Mouse (Mus musculus) fibroblast of lung, adult 2 months (primary cell): ENCODE measurements around the gene Gdap2.

Source experiments
- DNase-seq: peaks from one replicate; pipeline ENCODE4 v3.0.0-alpha.2; 2011; ENCODE audit warnings: low read depth

The Gdap2 gene

DNA sequence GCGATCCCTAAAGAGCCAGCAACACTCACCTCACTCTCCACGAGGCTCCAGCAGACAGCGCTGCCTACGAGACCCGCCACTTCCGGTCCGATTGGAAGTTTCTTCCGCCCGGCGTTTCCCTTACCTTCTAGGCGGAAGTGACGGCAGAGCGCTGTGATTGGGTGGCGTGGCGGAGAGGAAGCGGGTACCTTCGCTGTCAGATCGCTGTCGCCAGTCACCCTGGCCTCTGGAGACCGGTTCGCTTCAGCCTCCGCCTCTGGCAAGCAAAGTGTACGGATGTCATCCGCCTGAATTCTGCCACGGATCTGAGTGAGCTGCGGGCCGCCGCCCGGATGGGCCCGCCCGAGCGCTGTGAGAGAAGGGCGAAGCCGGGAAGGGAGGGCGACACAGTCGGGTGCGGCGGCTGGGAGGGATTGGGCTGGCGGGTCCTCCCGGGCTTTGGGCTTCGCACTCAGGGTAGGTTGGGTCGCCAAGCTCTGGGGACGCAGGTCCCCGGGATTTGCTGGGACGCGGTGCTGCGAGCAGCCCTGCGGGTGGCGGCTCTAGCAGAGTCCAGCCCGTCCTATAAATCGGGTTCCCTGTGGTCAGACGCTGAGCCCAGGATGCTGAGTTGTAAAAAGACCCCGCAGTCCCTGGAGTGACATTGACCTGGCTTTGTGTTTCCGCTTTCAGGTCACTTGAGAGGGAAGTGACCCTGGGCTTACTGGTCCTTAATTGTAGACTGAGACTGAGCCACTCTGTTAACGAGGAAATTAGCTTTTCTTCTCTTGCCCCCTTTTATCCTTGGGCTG, at the start of gene Gdap2, which contains the start of gene Wdr3:
Gdap2 (plus strand) TSS at position 67 of the 791 bp plus-strand sequence.
Wdr3 (minus strand) TSS at position 93 of the 791 bp plus-strand sequence.
- peak; percentile 77 for DNase-seq

DNA sequence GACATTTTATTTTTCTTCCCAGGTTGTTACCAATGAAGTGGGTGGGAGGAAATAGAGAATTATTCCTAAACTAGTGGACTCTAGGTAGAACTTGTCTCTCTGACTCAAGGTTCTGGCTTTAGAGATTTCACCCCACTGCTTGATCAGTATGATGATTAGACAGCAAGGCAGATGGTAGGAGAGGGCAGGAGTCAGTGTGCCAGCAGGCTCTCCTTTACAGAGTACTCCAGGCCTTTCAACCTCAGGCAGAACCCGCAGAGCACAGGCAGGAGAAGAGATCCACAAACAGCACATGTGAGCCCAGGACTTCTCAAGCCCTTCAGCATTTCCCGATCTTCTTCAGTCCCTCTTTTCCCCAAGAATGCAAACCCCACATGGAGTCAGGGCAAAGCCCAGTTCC, 43.5 kb upstream of the Gdap2 start:
- DNase-seq, result no peak

DNA sequence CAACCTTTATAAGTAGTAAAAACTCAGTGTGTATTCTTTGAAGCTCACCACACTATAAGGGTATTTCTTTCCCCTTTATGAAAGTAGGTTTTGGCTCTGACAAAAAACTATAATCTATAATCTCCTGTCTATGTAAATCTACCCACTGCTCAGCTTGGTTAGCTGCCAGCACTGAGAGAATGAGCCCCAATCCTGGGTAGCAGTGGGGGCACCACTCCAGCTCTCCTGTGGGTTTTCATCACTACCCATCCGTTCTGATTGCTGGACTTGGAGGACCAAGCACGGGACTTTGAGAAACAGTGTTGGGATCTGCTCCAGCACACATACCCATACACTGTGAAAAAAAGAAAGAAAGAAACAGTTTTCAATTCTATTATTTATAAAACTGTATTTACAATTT, 40.2 kb upstream of the Gdap2 start:
- no peak for DNase-seq

DNA sequence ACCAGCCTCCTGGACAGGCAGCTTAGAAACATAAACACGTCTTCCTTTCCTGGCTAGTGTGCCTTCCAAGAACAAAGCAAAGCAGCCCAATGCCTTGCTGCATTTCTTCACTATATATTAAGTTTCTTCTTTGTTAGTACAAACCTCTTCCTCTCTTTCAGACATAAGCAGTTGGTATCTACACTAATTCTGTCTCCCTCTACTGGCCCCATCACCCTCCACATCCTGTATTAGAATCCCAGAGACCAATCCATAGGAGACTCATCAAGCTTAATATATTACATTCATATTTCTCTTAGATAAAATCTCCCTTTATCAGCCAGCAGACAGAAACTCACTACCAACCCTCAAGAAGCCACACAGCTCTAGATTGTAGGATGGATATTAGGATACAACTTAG, 39.7 kb upstream of the Gdap2 start:
- no peak for DNase-seq

DNA sequence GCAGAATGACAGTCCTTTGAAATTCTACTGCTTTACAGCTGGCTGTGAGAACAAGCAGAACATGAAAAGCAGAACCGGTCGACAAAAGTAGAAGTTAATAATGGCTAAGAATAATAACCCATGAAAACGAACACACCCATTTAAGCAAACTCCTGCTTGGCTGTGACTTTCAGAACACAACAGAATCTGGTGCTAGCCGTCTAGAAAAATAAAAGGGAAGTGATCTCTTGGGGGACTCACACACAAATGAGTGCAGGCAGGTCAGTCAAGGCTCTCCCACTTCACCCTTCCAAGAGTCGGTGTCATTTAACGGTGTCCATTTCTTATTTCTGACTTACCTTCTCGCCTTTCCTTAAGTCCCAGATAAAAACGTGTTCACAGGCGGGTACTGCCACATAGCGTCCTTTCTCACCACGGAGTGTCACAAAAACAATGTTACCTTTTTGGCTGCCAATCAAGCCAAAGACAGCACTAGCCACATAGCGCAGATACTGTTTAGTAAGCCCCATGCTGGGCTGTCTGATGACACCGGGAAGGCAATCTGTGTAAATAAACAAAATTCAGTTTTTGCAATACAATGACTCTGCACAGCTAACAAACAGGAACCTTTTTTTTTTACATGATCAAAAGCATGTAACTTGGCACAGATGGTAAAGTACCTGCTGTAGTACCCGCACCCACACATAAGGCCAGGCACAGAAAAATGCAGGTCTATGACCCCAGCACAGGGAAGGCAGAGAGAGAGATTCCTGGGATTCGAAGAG, 1.3 kb upstream of the Gdap2 start:
- DNase-seq, result no peak

DNA sequence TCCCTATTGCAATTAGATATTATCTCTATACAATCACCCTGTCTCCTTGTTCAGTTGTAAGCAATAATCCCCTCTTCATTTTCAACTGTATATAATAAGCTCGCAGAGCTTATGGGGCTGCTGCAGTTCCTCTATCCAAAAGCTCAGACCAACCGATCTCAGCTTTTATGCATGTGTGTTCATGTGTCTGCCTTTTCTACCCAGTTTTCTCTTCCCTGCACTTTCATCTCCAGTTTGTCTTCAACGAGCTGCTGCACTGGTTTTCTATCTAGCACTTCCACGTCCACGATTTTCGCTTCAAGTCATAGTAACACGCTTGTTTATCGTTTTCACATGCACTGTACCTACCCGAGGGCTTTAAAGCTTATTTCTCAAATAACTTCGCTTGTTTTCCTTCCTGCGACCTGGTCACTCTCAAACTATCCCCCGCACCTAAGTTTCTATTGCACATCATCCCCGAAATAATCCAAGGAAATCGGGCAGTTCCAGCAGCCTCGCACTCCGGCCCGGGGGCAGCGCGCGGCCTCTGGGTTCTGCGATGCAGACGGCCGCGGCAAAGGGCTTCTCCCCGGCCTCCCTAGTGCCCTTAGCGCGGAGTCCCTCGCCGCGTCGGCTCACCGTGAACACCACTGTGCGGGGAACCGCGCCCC, 391 bp upstream of the Gdap2 start:
- DNase-seq, result no peak

DNA sequence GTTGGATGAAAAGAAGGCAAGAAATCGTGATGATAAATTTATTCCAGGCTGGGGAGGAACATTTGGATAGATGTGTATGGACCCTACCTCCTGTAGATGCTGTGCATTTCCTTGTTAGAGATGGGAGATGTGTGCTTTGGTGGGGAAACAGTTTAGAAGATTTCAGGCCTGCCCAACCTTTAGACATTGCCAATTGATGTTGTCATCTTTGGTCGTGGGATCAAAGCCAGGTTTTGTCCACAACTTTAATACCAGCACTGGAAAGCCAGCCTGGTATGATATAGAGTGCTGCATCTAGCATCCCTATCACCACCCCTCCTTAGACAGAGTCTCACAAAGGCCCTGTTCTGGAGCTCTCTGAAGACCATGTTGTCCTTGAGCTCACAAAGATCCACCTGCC, 1.4 kb downstream of the Gdap2 start:
- DNase-seq, result no peak

DNA sequence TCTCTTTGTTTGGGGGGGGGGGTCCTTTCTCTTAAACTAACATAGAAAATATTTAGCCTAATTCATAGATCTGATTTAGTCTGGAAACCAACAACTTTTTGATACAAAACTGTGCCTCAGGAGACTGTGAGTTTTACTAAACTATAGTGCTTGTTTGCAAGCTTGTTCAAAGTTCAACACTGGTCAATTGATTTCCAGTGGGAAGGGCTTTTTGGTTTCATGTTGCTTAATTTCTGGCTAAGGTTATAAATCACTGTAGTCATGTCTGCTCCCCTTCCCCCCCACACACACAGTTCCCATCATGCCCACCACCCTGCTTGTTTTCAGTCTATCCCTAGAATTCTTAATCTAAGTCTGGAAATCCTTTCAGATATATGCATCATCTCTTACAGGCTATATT, 2.8 kb downstream of the Gdap2 start:
- DNase-seq, result no peak

DNA sequence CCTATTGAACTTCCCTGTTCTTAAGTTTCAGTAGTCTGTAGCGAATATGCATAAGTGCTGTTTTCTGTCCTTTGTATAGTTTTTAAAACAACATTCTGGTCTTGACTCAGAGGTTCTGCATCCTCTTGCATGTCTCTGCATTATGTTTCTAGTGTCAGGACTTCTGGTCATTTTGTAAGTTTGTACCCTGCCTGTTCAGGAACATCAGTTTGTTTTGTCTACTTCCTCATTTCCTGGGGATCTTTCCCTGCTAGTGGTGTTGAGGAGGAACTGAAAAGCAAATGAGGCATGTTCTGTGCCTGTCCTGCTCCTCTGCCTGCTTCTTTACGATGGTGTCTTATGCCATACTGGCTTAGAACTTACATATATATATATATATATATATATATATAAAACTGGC, 13.8 kb downstream of the Gdap2 start:
- DNase-seq, result no peak

DNA sequence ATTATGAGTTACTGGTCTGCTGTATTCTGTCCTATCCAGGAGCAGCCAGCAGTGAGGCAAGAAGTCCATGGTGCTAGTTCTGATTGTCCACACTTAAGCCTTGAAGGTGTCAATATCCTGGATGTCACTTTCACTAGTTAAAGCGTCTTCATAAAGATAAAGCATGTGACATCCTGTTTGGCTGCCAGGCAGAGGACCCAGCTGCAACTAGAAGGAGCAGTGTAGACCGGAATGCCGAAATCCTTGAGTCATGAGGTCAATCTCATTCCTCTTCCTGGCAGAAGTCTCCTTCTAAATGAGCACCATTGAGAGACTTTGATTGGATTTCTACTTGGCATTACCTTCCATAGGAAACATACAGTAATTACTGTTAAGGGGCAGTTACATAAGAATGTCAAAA, 18.3 kb downstream of the Gdap2 start:
- DNase-seq, result no peak

DNA sequence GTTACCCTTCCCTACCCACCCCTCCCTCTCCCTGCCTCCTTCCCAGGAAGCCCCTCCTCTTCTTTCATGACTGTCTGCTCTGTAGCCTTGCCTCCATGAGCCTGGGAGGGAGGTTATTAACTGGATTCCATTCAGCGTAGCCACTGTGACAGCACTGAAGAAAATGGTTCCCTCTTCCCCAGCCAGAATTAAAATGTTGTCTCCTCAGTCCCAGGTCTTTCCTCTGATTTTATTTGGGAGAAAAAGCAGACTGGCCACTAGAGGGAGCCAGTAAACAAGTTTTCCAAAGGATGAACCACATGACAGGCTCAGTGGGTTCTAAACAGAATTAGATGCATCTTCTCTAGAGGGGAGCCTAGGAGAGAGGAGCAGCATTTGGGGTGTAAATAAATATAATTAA, 27.3 kb downstream of the Gdap2 start:
- DNase-seq, result peak; percentile 32

DNA sequence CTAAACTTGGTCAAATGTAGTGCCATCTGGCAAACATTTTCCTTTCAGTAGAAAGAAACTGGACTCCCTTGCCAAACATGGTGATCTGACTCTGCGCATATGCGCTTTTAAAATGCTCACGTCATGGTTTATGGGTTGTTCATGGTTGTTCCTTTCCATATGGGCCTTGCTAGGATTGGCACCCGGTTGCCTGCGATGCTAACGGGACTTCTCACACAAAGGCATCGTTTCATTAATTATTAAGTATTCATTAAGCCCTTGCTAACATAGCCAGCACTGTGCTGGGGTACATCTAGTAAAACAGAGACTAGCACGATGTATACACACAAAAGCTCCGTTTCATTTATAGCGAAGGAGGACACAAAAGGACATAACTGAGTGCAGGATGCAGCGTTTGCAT, 27.7 kb downstream of the Gdap2 start:
- no peak for DNase-seq

DNA sequence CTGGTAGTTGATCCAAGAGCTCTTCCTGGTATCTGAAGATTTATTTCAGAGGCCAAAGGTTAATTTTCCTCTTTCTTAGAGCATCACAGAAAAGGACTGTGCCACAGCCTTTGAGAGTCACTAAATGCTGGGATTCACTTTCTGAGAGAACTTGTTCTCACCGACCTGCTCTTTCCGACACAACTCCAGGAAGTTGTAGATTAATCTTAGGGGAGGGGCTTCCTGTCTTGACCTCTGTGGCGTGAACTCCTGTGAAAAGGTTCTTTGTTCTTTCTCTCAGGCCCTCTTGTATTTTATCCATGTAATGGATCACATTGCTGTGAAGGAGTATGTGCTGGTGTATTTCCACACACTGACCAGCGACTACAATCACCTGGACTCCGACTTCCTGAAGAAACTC, 32.0 kb downstream of the Gdap2 start:
- DNase-seq, result peak; percentile 8

DNA sequence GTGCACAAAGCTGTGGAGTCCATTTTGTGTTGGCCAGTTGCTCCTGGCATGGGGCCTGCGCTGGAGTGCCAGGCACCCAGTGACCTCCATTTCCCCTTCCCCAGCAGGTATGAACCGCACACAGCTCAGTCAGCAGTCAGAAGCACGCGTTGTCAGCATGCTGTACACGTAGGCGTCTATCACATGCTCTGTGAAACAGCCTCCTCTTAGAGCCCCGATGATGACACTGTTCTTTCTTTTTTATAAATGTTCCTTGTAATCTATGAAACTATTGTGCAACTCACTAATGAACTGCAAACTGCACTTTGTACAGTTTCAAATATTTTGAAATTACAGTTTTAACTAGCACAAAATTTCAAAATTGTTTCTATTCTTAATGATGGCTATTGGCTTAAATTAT, 39.4 kb downstream of the Gdap2 start:
- DNase-seq, result no peak

DNA sequence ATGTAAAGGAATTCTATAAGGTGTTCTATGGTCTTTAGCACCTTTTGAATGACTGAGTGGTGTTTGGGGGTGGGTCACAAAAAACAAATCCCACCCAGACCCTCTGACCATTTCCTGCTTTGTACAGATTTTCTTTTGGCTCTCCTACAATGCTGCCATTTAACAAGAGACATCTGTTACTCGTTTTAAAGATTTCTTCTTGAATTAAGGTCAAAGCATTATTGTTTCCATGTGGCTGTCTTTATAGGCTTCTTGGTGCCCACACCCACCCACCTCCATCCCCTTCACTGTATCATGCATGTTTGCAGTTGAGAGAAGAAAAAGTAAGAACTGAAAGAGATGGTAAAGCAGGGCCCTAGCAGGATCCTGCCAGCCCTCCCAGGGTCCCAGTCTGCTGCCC, 44.8 kb downstream of the Gdap2 start:
- no peak for DNase-seq

DNA sequence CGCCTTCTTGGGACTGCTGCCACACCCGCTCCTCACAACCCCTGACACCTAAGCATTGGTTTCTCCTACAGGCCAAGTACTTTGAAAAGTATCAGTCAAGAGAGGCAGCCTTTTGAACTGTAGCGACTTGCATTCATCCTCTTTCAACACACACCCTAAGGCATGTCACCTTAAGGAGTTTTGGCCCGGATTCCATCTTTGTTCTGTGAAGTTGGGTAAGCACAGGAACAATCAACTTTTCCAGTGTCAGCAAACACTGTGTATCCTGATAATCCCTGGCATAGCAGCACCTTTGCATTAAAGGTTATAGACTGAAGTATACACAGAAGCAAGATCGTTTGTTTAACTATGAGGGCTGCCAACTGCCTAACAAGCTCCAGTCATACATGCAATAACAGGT, 53.3 kb downstream of the Gdap2 start:
- no peak for DNase-seq

DNA sequence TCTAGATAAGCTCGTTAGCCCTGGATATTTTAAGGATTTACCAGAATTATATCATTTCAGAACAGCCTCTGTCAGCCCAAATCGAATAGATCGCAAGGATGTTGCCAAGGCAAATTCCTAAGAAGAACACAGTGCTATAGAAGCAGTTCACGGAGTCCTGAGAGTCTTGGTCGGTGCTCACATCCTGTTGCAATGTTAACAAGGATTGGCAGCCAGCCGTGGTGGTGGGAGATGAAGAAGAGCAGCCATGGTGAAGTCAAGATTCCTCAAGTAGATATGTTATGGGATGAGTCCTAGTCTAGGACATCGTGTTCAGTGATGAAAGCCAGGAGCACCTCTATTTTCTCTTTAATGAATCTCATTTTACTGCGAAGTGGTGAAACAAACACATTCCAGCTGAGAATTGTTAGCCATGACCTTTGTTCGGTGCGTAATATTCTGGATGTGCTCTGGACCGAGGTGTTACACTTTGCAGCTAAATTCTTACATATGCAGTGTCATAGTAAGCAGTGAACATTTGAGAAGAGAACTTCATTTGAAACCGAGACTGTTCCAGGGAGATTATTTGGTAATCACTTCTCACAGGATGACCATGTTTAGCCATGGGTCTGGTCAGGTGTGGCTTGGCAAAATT, 63.3 kb downstream of the Gdap2 start:
- DNase-seq, result no peak

DNA sequence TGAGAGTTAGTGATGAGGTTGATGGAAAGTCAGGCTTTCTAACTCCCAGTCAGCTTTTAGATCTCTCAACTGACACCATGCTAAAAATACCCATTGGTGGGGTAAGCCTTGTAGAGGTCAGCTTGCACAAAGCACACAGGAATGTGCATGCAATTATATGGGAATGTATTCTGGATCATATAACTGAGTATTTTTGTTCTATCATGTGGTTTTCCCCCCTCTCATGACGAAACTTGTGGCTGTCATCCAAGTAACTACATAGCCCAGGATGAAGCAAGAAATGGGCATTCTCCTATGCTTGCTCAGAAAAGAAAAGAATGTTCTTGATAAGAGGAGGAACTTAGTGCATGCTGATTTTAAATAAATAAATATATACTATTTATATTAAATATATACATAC, 65.3 kb downstream of the Gdap2 start:
- peak; percentile 79 for DNase-seq

DNA sequence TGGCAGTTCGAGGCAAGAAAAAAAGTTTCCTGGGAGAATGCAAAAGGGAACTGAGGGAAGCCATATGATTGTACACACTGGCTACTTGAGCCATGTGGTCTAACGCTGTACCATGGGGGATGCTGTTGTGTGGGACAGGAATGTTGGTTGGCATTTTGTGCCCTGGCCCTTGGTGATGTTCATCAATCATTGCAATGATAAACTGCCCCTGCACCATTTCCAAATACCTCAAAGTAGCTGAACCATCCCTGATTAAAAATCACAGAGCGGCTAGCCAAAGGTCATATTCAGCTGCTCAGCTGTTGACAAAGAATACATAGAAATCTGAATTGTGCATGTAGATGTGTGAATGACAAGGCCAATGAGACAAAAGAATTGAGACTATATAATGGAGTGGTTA, 66.8 kb downstream of the Gdap2 start:
- no peak for DNase-seq

DNA sequence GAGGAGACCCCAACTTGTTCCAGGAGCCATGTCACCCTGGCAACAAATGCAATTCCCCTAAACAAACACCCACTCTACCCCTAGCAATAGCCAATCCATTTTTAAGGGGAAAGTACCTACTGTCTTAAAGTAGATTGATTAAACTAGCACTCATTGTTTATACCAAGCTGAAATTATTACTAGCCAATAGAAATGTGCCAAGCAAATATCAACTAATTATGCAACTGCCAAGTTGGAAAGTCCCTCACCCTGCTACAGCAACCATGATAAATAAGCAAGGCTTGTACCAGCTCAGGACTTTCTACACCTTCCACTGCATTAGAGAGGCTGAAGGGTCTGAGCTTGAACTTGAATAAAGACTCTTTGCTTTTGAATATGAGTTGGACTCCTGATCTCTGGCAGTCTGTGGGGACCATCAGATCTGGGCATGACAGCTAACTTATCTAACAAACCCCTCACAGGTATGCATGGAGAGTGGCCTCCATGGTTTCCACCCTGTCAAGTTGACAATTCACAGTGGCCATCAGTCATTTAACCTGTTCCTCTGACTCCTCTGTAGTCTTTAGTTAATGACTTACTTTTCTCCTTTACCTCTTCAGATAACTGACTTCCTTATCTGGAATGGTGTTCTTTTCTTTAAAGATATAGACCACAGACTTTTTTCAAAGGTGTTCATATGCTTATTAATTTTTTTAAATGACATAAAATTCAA, 74.7 kb downstream of the Gdap2 start:
- no peak for DNase-seq

DNA sequence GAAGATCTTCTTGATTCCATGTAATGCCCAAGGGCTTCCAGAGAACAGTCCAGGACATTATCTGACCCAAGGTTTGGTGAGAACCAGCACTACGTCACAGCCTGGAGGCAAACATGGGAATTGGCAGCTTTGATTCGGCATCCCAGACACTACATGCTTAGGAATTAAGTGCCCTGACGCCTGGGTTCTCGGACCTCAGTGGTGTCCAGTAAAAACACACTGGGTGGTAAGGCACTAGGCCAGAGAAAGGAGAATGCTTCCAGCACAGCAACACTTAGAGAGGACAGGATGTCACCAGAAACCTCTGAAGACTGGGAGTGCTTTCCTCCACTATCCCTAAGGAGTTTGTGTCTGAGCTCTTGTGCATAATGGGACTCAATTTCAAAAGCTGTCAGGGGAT, 80.0 kb downstream of the Gdap2 start:
- no peak for DNase-seq

DNA sequence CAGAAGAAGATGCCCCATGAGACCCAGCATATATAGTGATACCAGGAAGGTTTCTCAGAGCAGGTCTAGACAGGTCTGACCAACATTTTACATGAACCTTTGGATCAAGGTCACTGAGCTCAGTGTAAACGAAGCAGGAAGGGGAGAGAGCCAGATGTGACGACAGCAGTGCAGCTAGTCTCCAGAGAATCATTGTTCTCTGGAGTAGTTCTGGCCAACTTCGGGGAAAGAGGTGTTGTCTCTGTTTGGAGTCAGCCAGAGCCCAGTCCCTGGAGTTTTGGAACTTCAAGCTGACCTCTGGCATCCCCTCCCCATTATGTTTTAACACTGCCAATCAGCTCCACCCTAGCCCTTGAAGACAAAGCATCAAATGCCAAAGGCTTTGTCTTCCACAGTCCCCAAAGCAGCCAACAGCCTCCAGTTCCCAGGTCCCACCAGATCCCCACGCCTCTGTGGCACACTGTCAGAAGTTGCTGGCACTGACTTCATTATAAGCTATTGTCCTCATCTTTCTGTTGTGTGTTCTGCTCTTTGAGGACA, 84.2 kb downstream of the Gdap2 start:
- no peak for DNase-seq
